Mouse (Mus musculus) mouse embryonic stem cell (cell line): Measurements from ENCODE around the gene Tmc5.

Experiments
- in situ Hi-C, 2 experiments: fragments of 300-500 bp; cut with MboI; formaldehyde crosslinking; loops; 1 replicate in 1 of 2; 3 replicates in 1 of 2; pipeline ENCODE4 v1.14.3; 2019 to 2020; ENCODE audit warnings: low sequenced_read_pairs in 2 of 2, low pct_unique_long_range_greater_than_20kb in 1 of 2, mixed read lengths in 1 of 2; ENCODE audit not compliant: unreplicated experiment in 1 of 2

The Tmc5 gene

DNA sequence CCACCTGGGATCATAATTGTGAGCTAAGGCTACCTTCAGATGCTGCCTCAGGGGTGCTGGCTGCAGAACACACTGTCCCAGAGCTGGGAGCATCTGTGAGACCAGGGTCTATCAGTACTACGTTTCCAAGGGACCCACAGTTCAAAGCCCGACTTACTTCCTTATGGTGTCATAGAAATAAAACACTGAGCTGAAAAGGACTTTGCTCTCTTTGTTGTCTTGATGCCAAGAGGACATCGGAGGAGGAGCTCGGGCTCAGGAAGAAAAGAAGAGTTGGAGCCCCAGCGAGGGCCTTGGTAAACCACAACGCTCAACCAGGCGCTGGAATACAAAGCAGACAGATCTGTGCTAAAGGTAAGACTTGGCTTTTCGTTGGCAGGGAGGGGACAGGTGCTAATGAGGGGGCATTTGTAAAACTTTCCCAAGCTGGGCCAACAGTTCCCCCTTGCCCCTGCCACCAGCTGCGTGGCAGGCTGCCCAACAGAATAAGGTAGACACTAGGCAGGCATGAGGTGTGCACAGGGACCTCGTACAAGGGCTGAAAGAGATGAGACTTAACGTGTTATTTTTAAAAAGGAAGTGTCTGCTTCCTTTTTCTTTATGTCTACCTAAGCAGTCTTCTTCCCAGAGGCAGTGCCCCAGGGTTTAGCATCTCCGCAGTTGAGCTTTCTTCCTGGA, 3.0 kb downstream of the Tmc5 start:
- in situ Hi-C loops, result loop anchor here in 1 of 2 experiments (10.0 kb wide), 1 partner anchor 95 kb away; no protein-coding TSS in a partner anchor

DNA sequence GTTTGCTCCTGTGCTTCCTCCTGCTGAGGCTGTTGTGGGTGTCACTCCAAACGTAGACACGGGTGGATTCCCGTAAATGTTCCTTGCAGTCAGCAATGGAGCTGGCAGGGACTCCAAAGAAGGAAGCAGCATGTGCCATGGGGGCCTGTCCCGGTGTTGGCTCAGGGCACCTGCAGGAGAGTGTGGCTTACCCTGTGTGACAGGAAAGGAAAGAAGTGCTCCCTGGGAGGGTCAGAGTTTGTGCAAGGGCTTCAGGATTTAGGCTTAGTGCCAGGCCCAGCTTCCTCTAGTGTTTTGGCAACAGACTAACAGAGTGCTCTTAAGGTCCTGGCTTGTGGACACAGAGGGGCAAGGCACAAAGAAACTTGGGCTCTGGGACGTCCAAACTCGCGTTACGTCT, 7.7 kb downstream of the Tmc5 start:
- in situ Hi-C loops, result no loop called here

DNA sequence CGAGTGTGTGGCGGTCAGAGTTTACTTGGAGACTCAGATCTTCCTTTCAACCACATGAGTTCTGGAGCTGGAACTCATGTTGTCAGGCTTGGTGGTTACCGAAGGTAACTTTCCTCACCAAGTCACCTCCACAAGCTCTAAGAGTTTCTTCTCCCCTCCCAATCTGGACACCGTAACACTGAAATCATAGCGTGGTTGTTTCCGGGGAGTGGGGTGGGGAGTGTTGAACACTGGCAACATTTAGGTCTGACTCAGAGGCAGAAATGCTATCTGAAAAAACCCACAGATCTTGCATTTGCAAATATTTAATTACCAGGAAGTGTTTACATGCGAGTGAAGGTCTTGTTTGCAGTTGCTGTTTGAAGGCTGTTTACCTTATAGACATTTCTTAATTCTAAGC, 12.7 kb downstream of the Tmc5 start:
- in situ Hi-C loops, result no loop called here

DNA sequence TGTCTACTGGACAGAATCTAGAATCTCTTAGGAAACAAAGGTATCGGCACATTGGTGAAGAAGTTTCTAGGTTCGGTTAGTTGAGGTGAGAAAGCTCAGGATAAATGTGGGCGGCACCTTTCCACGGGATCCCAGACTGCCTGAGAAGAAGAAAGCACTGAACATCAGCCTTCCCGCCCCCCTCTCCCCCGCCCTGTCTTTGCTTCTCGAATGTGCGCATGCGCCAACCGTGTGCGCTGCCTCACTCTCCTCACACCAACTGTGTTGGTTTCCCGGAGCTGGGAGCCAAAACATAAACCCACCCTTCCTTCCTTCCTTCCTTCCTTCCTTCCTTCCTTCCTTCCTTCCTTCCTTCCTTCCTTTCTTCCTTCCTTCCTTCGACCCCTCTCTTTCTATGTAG, 13.6 kb downstream of the Tmc5 start:
- in situ Hi-C loops, result no loop called here

DNA sequence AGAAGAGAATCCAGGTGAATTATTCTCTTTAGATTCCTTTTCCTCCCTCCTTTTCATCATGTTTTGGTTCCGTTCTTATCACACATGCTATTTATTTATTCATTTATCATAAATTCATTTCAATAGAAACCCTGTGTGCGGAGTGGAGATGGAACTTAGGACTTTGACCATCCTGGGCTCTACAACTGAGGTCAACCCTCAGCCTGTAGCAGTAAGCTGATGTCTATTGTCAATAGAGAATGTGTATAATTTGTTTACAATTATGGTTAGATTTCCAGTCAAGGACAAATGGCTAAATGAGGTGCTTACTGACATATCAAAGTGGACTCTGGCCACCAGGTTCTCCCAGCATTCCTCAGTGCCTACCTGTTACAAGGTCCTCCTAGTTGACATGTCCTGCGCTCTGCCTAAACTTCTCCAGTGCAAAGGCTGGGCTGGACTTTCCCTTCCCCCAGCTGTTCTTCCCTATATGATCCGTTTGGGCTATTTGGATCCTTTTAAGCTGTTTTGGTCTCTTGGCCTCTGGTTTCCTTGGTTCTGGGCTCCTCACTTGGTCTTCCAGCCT, 14.2 kb downstream of the Tmc5 start:
- in situ Hi-C loops, result no loop called here

DNA sequence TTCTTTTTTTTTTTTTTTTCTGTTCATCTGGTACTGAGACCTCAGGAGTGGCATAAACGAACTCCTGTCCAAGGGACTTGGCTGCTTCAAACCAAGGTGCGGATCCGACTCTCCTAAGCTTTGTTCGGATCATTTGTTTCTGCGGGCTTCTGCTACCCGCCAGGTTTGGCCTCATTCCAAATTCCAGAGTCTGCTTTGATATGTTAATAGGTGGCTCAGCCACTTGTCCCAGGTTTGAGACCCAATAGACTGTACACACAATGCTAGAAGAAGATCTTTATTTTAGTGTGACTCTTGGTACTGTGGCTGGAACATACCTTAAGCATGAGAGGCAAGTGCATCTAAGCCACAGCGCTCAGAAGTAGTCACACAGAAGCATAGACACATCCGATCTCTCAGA, 14.8 kb downstream of the Tmc5 start:
- in situ Hi-C loops, result no loop called here

DNA sequence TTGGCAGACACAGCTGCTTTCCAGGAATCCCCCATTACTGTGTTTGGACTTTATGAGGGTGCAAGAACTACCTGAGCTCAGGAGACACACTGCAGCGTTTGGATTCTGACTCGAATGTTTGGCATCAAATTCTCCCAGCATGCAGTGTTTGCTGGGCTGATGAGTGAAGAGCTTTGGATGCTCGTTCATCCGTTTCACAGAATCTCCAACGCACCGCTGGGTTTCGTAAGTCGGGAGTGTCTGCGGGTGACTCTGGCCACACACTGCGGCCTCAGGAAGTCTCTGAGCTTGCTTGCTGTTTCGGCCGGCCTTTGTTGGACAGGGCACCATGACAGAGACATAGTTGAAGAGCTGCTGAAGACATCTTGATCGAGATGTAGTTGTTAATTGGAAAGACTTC, 17.0 kb downstream of the Tmc5 start:
- in situ Hi-C loops, result no loop called here

DNA sequence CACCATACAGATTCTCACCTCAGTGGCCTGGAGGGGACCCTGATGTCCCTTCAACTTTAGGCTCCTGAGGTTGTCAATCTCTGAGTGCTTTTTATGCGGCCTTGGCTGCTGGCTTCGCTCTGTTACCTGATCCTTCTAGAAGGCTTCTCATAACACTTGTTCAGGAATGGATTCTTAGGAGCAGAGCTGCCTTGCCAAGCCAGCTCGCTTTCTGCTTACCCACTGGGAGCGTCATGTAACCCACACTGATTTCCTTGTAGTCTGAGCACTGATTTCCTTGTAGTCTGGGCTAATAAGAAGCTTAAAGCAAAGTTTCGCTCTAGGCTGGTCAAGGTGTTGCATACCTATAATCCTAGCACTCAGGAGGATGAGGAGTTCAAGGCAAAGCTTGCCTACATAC, 21.0 kb downstream of the Tmc5 start:
- in situ Hi-C loops, result no loop called here

DNA sequence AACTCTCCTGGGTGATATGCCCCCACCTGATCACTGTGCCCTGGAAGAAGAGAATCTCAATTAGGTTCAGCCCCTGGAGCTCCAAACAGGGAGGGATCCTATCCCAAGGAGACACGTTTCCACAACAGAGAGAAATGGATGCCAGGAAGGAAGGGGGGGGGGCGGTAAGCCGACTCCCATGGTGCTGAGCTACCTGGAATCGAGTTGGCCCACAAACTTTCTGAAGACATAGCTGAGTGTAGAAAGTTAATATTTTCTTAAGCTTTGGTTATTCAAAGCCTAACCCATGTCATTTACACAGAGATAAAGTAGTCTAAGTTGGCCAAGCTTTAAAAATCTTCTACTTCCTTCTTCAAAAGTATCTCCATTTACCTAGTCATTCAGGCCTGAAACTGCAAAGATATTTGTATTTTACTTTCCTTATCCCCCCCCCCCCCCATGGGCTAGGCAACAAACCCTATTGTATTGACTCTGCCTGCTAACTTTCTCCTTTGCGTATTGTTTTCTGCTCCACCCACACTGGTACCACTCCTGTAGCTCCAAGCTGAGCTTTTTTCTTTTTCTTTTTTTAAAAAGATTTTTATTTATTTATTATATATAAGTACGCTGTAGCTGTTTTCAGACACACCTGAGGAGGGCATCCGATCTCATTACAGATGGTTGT, 23.3 kb downstream of the Tmc5 start:
- in situ Hi-C loops, result no loop called here

DNA sequence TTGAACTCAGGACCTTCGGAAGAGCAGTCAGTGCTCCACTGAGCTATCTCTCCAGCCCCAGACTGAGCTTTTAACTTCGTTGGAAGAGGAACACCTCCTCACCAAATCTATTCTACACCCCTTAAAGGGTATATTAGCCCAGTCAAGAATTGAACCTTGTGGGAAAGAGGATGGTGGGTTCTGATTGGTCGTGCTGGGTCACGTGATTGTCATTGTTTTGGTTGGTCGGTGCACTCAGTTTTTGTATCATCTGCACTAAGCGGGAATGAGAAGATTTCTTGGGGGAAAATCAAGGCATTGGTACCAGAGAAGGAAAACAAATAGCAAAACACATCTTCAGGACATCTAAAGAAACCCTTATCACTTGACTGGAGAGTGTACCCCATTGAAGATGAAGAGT, 24.0 kb downstream of the Tmc5 start:
- in situ Hi-C loops, result no loop called here

DNA sequence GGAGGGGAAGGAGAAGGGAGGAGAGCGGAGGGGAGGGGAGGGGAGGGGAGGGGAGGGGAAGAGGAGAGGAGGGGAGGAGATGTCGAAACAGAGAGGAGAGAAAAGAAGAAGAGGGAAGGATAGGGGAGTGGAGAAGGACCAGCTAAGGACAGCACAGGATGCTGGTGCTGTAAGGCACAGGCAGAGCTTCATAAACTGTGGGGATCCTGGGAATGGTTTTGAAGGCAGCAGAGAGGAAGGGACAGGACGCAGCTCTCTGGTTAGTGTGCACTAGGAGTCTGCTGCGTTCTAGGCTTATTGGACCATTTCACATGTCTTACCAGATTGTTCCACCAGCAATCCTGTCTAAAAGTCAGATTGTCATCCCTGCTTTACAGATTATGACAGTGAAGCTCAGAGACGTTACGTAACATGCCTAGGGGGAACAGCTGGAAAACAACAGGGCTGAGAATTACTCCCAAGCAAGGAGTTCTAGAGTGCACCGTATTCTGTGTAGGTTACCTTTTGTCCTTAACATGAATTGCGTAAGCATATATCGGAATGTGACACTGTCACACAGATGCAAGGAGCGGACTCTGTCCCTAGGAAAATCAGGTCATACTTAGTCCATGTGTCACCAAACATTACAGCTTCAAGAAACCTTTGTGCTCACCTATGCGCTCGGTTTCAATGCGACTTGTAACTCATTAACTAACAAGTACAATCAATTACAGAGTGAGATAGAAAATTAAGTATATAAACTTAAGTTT, 30.6 kb downstream of the Tmc5 start:
- in situ Hi-C loops, result no loop called here

DNA sequence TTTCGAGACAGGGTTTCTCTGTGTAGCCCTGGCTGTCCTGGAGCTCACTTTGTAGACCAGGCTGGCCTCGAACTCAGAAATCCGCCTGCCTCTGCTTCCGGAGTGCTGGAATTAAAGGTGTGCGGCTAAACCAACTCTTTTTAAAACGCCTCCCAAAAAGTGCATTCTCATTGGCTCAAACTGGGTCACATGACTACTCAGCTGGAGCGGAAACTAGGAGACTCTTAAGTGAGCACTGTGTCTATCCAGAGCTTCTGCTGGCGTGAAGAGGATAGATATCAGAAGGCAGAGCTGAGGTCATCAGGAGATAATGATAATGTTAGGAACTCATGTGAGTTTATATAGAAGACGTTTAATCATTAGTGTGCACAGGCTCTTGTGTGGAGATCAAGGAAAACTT, 36.0 kb downstream of the Tmc5 start:
- in situ Hi-C loops, result no loop called here

DNA sequence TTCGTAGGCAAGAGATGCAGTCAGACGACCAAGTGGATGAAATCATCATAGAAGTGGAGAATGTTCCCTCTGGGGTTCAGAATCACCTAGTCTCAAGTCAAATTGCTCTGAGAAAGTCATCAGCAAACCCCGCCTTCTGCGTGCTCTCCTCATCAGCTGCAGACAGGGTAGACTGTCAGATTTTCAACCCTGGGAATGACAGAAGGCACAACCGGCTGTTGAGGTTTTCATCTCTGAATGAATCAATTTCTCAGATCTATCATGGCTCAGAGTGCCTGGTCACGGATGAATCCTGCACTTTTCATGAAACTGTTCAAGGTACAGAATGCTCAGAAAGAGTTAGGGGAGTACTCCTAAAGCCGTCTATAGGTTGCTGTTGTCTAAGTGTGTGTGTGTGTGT, 36.9 kb downstream of the Tmc5 start:
- in situ Hi-C loops, result no loop called here

DNA sequence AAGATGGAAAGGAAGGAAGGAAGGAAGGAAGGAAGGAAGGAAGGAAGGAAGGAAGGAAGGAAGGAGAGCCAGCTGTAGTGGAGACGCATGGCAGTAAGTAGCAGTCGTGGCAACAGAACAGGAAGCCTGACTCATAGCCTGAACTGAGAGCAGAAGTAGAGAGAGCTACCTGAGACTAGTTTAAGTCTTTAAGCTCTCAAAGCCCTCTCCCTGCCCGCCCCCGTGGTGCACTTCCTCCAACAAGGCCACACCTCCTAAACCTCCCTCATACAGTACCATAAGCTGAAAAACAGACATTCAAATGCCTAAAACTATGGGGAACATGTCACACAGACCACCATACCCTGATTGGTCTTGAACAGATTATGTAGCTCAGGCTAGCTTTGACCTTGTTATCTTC, 40.4 kb downstream of the Tmc5 start:
- in situ Hi-C loops, result no loop called here

DNA sequence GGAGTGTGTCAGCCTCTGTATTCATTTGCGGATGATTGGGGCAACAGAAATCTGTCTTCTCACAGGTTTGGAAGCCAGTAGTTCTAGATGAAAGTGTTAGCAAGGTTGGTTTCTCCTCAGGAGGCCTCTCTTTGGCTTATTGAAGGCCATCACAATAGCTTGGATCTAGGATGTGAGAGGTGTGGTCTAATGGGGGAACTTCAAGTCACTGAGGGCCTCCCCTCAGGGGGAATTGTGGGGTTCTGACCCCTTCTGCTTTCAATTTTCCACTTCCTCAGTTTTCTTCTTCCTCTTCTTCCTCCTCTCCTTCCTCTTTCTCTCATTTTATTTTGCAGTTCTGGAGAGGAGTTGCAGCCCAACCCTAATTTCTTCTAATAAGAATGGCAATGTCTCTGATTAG, 49.1 kb downstream of the Tmc5 start:
- in situ Hi-C loops, result no loop called here

DNA sequence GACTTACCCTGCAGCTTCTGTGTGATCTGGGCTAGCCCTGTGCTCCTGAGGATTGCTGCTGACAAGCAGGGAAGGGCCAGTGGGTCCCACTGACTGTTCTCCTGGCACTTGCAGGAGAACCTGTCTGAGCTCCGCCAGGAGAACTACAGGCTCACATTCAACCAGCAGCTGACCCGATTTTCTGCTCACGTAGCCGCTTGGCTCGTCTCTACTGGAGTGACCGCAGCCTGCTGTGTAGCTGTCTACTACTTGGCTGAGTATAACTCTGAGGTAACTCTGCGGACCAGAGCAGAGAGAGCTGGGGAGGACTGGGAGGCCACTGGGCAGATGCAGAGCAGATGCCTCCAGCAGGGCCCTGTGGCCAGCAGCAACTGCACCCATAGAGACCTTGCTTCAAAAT, 52.2 kb downstream of the Tmc5 start:
- in situ Hi-C loops, result no loop called here

DNA sequence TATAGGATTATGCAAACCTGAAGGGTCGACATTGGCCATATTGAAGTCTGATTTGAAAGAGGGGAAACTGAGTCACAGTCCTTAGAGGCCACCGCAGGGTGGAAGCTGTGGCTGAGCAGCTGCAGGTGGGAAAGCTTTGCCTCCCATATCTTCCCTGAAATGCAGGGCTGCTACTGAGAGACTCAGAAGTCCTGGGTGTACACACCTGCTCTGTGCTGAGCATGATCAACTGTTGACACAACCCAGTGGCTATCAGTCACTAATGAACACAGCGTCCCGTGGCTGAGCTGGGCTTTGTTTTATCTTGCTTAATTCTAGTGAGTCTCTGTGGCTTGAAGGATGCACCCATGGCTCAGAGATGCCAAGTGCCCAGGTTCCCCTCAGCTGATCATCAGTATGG, 53.0 kb downstream of the Tmc5 start:
- in situ Hi-C loops, result no loop called here

DNA sequence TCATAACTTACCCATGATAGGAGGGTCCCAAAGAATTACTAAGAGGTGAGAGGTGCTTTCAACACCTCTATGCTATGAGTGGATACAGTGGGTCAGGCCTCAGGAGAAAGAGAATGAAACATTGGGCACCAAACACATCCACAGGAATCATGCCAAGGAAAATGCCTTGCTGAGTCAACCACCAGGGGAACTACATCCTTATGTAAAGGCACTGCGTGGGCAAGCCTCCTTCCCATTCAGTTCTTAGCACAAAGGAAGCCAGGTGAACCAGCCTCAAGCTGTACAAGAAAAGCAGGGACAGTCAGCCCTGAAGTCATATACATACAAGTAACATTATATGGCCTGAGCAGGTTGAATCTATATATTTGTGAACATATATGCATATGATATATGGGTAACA, 53.8 kb downstream of the Tmc5 start:
- in situ Hi-C loops, result no loop called here

DNA sequence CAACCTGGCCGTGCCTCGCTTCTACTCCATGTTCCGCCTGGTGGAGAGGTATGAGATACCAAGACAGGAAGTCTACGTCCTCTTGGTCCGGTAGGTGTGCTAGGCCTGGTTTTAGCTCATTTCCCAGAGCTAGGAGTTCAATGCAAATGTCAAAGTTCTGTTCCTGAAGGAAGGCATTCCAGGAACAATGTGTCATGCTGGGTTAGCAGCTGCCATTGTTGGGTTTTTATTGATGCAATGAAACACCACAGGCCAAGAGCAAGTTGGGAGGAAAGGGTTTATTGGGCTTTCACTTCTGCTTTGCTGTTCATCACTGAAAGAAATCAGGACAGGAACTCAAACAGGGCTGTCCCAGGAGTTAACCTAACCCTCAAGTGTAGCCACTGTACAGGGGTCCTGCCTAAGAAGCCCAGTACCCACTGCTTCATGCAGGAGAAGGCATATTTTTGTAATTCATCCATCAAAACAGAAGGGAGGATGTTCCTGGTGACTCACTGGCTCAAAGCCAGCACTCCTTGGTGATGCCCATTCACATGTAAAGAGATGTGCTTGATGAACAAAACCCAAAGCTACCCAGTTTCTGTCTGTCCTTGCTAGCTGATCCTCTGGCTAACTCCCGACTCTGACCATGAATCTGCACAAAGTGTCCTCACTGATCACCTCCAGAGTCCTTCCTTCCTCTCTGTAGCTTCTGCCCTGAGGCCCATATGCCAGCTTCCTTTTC, 55.6 kb downstream of the Tmc5 start:
- in situ Hi-C loops, result no loop called here
